Mouse (Mus musculus) ES-CJ7 (cell line): Measurements from ENCODE around the gene Yap1.
A peak's percentile ranks its signal among the peaks of the same experiment; 100 is the strongest.

Source experiments
- DNase-seq: peaks from one replicate; pipeline ENCODE4 v3.0.0; 2011; ENCODE audit warnings: low read depth, low spot score

Gene Yap1

DNA sequence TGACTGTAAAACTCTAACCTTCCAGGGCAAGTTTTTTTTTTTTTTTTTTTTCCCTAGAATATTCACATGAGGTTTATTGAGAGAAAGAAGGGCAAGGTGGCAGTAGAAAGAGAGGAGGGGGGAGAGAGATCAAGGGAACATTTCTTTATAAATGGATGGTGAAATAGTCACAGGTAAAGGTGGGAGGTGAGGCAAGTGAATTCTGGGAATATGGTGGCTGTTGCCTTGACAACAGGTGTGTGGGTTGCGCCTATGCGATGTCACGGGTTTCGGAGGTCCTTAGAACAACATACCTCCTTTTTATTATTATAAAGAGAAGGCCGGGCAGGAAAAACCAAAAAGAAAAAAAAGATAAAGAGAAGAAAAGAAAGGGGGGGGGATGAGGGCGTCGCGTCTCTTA is 89.5 kb downstream of the Yap1 start:
- DNase-seq = peak; percentile 41

DNA sequence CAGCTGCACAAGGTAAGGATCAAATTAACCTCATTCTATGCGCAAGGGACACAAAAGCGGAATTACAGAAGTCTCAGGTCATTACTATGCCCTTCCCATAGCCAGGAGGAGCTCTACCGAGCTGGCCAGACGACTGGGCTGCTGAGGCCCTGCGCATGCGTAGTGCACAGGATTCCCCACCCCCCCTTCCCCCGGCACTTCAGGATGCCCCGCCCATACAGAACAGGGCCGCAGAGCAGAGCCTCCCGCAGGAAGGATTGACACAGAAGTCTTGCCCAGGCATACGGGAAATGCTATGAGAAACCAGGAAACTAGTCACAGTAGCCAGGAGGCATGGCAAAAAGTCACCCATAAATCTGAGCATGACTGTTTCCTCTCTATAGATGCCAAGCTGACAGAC is 89.9 kb downstream of the Yap1 start:
- DNase-seq = peak; percentile 93

DNA sequence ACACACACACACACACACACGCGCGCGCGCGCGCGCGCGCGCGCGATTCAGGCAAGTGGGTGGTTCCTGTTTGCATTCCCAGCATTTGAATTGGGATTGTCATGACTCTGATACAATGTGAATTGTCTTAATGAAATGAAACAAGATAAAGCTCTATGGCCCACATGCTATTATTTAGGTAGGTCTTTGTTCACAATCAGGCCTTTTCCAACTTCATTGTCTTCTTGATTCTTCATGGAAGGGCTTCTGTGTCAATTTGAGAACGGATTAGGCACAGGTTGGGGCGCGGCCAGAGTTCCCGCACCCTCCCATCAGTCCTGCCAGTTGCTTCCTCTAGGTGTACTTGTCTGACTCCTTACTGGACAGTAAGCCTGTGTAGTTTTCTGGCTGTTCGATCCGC is 90.4 kb downstream of the Yap1 start:
- DNase-seq = peak; percentile 48

DNA sequence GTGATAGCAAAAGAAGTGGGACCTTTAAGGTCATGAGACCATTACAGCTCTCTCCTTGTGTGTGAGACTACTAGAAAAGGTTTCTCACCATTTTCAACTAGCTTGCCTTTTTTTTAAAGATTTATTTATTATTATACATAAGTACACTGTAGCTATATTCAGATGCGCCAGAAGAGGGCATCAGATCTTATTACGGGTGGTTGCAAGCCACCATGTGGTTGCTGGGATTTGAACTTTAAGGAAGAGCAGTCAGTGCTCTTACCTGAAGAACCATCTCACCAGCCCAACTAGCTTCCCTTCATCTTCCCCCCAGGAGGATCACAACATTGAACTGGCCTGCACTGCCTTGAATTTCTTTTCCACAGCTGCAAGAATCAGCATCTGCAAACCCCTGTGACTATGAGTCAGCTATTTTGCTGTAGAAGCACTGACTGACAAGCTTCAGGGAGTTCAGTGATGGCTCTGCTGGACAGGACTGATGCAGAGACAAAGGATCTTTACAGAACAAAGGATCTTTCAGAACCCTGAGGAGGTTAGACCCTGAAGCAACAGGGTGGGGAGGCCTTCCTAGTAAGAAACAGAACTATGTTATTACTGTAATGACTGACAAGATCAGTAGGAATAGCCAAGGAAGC is 96.9 kb downstream of the Yap1 start:
- DNase-seq = peak; percentile 75

DNA sequence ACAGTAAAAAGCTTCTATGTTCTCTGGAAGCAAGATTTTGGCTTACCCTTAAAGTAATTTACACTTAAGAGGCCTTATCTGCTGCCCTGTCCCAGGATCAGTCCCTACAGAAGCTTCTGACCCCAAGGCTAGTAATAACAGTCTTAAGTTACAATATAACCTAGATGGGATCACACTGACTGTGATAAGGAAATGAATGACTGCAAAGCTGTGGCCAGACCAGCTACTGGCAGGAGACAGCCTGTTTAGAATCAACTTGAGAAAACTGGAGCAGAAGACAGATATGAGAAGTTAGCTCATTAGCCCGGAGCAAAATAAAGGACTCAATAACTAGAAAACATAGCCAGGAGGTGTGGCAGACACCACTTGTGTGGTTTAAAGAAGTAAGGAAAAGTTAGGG is 97.8 kb downstream of the Yap1 start:
- no peak for DNase-seq

DNA sequence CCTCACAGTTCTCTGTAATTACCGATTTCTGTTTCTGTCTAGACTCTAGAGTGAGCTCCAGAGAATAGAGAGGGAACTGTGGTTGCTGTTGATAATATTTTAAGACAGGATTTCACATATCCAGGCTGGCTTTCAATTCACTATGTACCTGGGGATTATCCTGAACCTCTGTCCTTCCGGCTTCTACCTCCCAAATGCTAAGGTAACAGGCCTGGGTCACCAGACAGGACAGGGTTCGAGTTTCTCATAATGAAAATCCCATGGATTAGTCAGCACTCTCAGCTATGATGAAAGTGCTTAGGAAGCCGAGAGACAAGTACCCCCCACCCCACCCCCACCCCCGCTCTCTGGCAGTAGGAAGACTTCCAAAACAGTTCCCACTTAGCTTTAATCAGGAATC is 100.6 kb downstream of the Yap1 start:
- DNase-seq = no peak

DNA sequence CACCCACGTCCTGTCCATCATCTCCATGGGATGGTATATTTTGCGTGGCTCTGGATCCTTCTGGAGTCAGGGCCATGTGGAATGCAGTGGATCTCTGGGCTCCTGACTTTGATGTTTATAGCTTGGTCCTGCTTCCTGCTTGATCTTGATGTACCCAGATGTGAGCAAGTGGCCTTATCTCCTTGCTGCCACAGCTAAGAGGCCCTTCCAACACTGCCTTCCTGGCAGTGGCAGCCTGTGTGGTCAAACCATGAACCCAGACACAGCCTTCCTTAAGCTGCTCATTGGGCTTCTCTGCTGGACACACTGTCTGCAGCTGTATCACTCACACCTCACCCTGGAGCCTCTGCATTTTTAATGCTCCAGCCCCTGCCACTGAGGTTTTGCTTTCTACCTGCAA is 101.1 kb downstream of the Yap1 start:
- DNase-seq = no peak

DNA sequence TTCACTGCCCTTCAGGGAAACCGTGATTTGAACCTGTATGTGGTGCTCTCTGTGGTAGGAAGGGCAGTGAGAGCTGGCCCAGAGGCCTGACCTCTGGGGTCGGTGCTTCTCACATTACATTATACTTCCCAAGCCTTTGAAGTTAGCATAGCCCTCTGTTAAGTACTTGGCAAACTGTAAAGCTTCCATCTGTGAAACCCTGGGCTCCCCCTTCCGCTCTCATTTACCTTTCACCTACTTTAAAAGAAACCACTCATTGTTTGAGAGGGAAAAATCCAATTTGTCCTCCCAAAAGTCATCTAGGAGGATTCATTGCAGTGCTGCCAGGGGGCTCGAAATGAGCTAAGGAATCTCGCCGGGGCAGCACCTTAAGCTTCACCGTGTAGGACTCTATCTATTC is 102.1 kb downstream of the Yap1 start:
- DNase-seq = no peak

DNA sequence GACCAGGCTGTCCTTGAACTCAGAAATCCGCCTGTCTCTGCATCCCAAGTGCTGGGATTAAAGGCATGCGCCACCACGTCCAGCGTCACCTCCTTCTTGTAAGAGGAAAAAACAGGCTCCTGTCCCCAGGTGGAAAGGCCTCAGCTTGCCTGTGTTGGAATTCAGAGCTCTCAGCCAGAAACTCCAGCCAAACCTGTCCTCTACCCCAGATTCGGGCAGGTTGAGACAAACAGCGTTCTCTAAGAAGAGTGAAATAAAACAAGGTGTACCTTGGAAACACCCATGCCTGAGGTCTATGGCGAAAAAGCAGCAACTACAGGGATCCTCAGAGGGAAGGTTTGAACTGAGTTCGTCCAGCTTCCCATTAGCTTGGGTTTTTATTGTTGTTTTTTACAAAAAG is 103.4 kb downstream of the Yap1 start:
- no peak for DNase-seq

DNA sequence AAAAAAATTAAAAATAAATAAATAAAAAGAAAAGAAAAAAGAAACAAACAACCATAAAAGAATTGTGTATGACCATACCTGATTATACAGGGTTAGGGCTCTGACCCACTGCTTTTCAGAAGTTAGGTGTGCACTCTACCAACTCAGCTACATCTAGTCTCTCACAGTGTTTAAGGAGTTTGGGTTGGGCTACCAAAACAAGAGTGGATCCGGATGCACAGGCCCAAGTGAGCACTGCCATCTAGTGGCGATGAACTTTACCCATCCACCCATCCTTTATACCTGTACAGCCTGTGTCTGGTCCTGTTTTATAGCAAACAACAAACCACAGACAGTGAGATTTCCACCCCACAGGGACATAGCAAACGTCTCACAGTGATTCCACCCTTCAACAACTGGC is 106.9 kb downstream of the Yap1 start:
- peak; percentile 85 for DNase-seq

DNA sequence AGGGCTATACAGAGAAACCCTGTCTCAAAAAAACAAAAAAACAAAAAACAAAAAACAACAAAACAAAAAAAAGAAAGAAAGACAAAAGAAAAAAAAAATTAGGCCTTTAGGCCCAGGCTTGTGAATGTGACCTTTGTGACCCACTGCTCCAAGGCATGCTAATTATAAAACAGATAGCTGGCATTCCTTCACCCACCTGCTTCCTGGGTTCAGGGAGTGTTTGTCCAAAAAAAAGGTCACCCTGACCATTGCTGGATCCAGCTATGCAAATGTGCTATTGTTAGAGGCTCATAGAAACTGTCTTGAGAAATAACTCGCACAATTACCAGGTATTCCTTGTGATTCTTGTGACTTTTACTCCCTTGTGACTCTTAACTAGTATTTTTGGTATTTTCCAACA is 112.6 kb downstream of the Yap1 start:
- DNase-seq = peak; percentile 37

DNA sequence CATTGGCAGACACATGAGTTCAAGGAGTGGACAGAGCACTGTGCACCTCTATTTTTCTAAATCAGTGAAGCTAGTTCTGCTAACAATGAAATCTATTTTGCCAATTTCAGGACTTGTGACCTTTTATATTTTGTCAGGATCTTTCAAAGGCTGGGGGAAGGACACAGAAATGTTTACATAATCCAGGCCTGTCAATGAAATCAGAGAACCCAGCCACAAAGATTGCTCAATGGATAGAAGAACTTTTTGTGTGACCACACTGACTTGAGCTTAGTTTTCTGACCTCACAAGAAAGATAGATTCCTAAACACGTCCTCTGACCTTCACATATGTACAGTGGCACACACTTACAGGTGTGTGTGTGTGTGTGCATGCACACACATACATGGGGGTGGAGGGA is 113.2 kb downstream of the Yap1 start:
- DNase-seq = no peak

DNA sequence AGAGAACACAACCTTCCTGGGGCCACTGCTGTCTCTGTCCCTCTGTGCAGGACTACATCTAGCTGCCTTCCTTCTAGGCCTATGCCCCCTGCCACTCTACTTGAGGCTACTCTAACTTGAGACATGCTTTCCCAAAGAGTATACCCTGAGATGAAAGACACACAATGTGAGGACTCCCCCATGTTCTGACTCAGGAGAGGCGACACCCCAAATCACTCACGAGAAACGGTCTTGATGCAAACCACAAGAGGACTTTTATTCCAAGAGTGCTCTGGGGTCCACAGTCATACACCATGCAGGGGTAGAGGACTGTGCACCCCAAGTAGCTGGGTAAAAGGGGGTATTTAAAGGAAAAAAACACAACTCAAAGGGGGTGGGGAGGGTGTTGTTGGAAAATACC is 120.0 kb downstream of the Yap1 start:
- DNase-seq = no peak

DNA sequence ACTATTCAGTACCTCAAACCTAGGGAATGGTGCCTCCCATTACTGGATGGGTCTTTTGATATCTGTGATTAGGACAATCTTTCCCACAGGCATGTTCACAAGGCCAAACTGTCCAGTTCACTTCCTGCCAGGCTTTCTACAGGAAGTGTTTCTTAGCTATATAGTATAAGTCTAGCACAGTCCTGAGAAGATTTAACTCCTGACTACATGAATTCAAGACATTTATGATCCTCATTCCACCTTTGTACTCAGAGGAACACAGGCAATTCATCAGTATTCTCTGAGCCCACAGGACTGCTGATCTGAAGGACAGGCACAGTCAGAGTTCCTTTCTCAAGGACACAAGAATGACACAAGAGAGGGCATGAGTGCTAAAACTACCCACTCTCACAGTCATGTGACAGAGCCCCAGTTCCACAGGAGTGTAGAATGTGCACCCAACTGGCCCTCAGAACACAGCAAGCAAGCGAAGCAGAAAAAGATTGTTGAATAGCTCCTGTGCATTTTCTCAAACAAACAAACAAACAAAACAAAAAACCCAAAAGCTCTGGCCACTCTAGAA is 122.0 kb downstream of the Yap1 start:
- DNase-seq = no peak
